Mouse (Mus musculus): ENCODE results near the gene Rcn3. TPM values are rescaled to one million over a fixed set of nuclear protein-coding genes. Genes with fewer than 3 reads are reported as not detected.
A peak's percentile ranks its signal among the peaks of the same experiment; 100 is the strongest.

Rcn3 gene
- total RNA-seq, 1 experiment from 2014 or later: 52.6 TPM

GRCm38 (mm10) chr7:45043307-45043706 lies 48.7 kb downstream of the Rcn3 start:
- no peak for ATAC-seq (replicated peaks in 1 of 2; ENCODE audit: insufficient read depth in 1 of 2, low FRiP score in 2 of 2, low TSS enrichment in 1 of 2, low read depth in 1 of 2, poor library complexity in 2 of 2, severe bottlenecking in 2 of 2)

DNA sequence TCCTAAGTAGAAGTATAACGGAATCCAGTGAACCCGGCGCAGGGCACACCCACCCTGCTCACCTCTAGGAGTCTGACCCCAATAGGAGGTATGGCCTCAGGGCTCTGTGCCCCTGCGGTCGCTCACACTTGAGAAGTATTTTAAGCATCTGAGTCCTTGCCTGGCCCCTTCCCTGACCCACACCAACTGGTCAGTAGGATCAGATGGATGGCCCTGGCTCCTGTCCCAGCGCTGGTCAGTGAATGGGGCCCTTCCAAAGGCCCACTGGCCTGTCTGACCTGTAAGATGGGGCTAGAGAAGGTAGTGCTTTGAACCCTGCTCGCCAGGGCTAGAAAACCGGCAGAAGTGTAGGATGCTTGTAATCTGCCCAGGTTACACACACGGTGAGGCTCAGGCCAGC lies 51.2 kb downstream of the Rcn3 start:
- ATAC-seq (replicated peaks in 1 of 2; ENCODE audit: insufficient read depth in 1 of 2, low FRiP score in 2 of 2, low TSS enrichment in 1 of 2, low read depth in 1 of 2, poor library complexity in 2 of 2, severe bottlenecking in 2 of 2): no peak

DNA sequence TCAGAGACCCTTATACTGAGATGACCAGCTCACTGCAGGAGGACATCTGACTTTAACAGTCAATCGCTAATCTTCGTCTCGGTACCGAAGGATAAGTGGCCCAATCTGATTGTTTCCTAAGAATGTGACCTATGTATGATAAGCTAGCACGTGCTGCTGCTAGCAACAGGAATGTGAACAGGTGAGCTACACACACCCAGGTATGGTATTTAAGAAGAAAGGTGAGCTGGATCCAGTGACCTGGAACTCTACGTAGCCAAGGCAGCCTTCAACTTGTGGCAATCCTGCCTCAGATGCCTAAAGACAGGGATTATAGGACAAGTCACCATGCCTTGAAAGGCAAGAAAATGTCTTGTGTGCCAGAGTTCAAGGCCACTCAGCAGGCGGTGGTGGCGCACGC lies 53.6 kb downstream of the Rcn3 start:
- ATAC-seq (replicated peaks in 1 of 2; ENCODE audit: insufficient read depth in 1 of 2, low FRiP score in 2 of 2, low TSS enrichment in 1 of 2, low read depth in 1 of 2, poor library complexity in 2 of 2, severe bottlenecking in 2 of 2): no peak

DNA sequence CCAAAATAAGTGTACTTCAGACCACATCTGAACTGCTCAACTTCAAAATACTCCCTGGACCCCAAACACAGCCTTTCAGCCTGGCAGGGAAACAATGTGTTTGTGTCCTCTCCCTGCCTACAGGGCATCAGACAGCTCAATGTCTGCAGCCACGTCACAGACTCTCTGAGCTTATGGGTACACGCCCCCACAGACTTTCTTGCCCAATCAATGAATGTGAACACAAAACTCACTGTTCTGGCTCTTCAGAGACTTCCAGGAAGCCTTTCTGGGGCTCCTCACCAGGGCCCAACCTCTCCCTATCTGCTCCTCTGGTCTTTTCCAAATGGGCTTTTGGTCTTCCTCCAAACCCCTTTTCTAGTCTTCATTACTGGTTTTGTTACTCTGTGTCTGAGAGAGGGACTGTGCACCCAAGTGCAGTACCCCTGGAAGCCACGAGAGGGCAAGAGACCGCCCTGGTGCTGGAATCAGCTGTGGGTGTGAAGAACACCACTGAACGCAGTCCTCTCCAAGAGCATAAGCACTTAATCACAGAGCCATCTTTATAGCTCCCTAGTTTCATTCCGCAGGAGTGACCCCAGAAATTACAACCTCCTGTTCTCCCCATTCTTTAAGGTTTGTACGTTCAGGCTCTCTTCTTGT lies 54.2 kb downstream of the Rcn3 start:
- peak; percentile 68 to 70; a peak in 3 of 4 replicates for ATAC-seq (replicated peaks in 1 of 2; ENCODE audit: insufficient read depth in 1 of 2, low FRiP score in 2 of 2, low TSS enrichment in 1 of 2, low read depth in 1 of 2, poor library complexity in 2 of 2, severe bottlenecking in 2 of 2)

- no peak for ATAC-seq (replicated peaks in 1 of 2; ENCODE audit: insufficient read depth in 1 of 2, low FRiP score in 2 of 2, low TSS enrichment in 1 of 2, low read depth in 1 of 2, poor library complexity in 2 of 2, severe bottlenecking in 2 of 2)
Measured at GRCm38 (mm10) chr7:45036702-45037101, 55.3 kb downstream of the Rcn3 start.

GRCm38 (mm10) chr7:45035631-45036030 lies 56.4 kb downstream of the Rcn3 start:
- no peak for ATAC-seq (replicated peaks in 1 of 2; ENCODE audit: insufficient read depth in 1 of 2, low FRiP score in 2 of 2, low TSS enrichment in 1 of 2, low read depth in 1 of 2, poor library complexity in 2 of 2, severe bottlenecking in 2 of 2)

DNA sequence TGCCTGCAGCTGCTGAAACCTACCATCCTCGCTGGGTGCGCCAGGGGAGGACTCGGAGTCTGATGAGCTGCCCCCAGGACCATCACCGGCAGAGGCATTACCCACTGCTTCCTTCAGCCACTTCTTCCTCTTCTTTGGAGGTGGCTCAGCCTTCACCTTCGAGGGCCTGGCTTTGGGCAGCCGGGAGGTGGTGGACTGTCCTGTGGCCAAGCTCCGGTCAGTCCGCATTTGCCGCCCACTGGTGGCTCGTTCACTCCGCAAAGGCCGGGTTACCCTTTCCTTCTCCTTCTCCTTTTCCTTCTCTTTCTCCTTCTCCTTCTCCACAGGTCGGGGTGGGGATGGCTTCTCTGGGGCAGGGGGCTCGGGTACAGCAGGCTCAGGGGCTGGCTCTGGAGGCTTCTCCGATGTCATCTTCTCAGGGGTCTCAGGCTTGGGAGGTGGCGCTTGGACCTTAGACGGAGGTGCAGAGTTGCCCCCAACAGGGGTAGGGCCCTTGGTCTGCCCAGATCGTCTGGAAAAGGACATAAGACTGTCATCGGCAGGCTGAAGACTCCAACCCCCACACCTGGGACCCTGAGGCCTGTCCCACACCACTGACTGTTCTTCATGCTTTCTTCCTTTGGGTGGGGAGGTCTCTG lies 58.2 kb downstream of the Rcn3 start:
- no peak for ATAC-seq (replicated peaks in 1 of 2; ENCODE audit: insufficient read depth in 1 of 2, low FRiP score in 2 of 2, low TSS enrichment in 1 of 2, low read depth in 1 of 2, poor library complexity in 2 of 2, severe bottlenecking in 2 of 2)

Other genes with a start within 250 kb of the Rcn3 start
- gene Akt1s1, start 243.2 kb downstream of the Rcn3 start, total RNA-seq (2017): 32.6 and 38.0 TPM in 2 replicates
- gene Tbc1d17, start 243.1 kb downstream of the Rcn3 start, total RNA-seq (2017): 21.6 and 29.3 TPM in 2 replicates
- gene Pnkp, start 235.1 kb downstream of the Rcn3 start, total RNA-seq (2017): 27.8 and 30.0 TPM in 2 replicates
- 41.8 and 54.1 TPM in 2 replicates for gene Ptov1, start 222.4 kb downstream of the Rcn3 start, total RNA-seq (2017)
- gene Med25, start 199.5 kb downstream of the Rcn3 start, total RNA-seq (2017): 6.7 and 11.8 TPM in 2 replicates
- gene Fuz, start 196.1 kb downstream of the Rcn3 start, total RNA-seq (2017): 33.3 and 39.8 TPM in 2 replicates
- 12.4 and 25.5 TPM in 2 replicates for gene Ap2a1, start 162.7 kb downstream of the Rcn3 start, total RNA-seq (2017)
- gene Tsks, start 149.0 kb downstream of the Rcn3 start, total RNA-seq (2017): not detected in 2 replicates
- gene Cpt1c, start 117.4 kb downstream of the Rcn3 start, total RNA-seq (2017): 0.20 TPM in 1 of 2 replicates, not detected in the other
- 156 and 185 TPM in 2 replicates for gene Prmt1, start 105.7 kb downstream of the Rcn3 start, total RNA-seq (2017)
- gene Irf3, start 94.6 kb downstream of the Rcn3 start, total RNA-seq (2017): 75.7 and 137 TPM in 2 replicates
- gene Bcl2l12, start 93.5 kb downstream of the Rcn3 start, total RNA-seq (2017): 19.8 and 35.1 TPM in 2 replicates
- 11.3 and 13.8 TPM in 2 replicates for gene Scaf1, start 75.9 kb downstream of the Rcn3 start, total RNA-seq (2017)
- gene Rras, start 74.3 kb downstream of the Rcn3 start, total RNA-seq (2017): 1.9 and 9.0 TPM in 2 replicates
- gene Prr12, start 39.3 kb downstream of the Rcn3 start, total RNA-seq (2017): 3.9 and 4.6 TPM in 2 replicates
- 56.2 and 72.8 TPM in 2 replicates for gene Nosip, start 29.8 kb downstream of the Rcn3 start, total RNA-seq (2017)
- gene Prrg2, start 29.5 kb downstream of the Rcn3 start, total RNA-seq (2017): 6.6 and 6.7 TPM in 2 replicates
- gene Fcgrt, start 11.6 kb upstream of the Rcn3 start, total RNA-seq (2017): 15.3 and 23.1 TPM in 2 replicates
- gene Rps11, start 32.2 kb upstream of the Rcn3 start, total RNA-seq (2017): 1,545 and 1,649 TPM in 2 replicates
- 3,499 and 4,043 TPM in 2 replicates for gene Rpl13a, start 36.5 kb upstream of the Rcn3 start, total RNA-seq (2017)
- 0.35 and 0.56 TPM in 2 replicates for gene Gm45713, start 44.0 kb upstream of the Rcn3 start, total RNA-seq (2017)
- 15.7 and 18.9 TPM in 2 replicates for gene Flt3l, start 44.2 kb upstream of the Rcn3 start, total RNA-seq (2017)
- 38.0 and 60.7 TPM in 2 replicates for gene Pih1d1, start 62.1 kb upstream of the Rcn3 start, total RNA-seq (2017)
- gene Aldh16a1, start 62.4 kb upstream of the Rcn3 start, total RNA-seq (2017): 25.0 and 32.6 TPM in 2 replicates
- 1.0 TPM in 1 of 2 replicates, not detected in the other for gene Slc17a7, start 71.7 kb upstream of the Rcn3 start, total RNA-seq (2017)
- gene Gfy, start 87.3 kb upstream of the Rcn3 start, total RNA-seq (2017): not detected in 2 replicates
- gene Pth2, start 88.8 kb upstream of the Rcn3 start, total RNA-seq (2017): not detected in 2 replicates
- 0.60 and 0.75 TPM in 2 replicates for gene Ccdc155, start 112.7 kb upstream of the Rcn3 start, total RNA-seq (2017)
- gene Dkkl1, start 119.9 kb upstream of the Rcn3 start, total RNA-seq (2017): 37.0 TPM in 2 replicates
- gene Tead2, start 123.5 kb upstream of the Rcn3 start, total RNA-seq (2017): 5.1 and 9.9 TPM in 2 replicates
- 76.4 and 103 TPM in 2 replicates for gene Cd37, start 146.9 kb upstream of the Rcn3 start, total RNA-seq (2017)
- gene Slc6a16, start 148.9 kb upstream of the Rcn3 start, total RNA-seq (2017): not detected in 2 replicates
- gene Slc6a21, start 185.3 kb upstream of the Rcn3 start, total RNA-seq (2017): 0.19 TPM in 1 of 2 replicates, not detected in the other
- gene Trpm4, start 241.6 kb upstream of the Rcn3 start, total RNA-seq (2017): 3.2 and 10.8 TPM in 2 replicates
- gene Hrc, start 243.1 kb upstream of the Rcn3 start, total RNA-seq (2017): not detected in 2 replicates